Mouse (Mus musculus) hindbrain, embryonic 15.5 days (tissue): ENCODE results near the gene Dop1b. TPM values are rescaled to one million over a fixed set of nuclear protein-coding genes. Genes with fewer than 3 reads are reported as not detected.
"Not testable (repeated sequence)": the region's sequence is repeated elsewhere in the genome, so short reads cannot be mapped to it uniquely, and the experiment has no call there.

ENCODE experiments used
- ATAC-seq: fragments of 200-750 bp; cut with Nextera tagmentation; 2 replicates; pipeline ENCODE4 v1.8.0; 2017; ENCODE audit warnings: low read depth, moderate number of reproducible peaks, moderate TSS enrichment; ENCODE audit not compliant: low FRiP score
- H3K27ac ChIP-seq: fragments of 300-500 bp; sonication (generic); replicated peaks from 2 replicates; pipeline ENCODE4 v1.5.1; 2015; ENCODE audit warnings: mild to moderate bottlenecking, inconsistent platforms
- H3K27me3 ChIP-seq: fragments of 300-500 bp; sonication (generic); 2 replicates; pipeline ENCODE4 v1.6.1; 2015; ENCODE audit warnings: control low read depth, inconsistent platforms
- H3K36me3 ChIP-seq: fragments of 300-500 bp; sonication (generic); 2 replicates; pipeline ENCODE4 v1.6.1; 2015; ENCODE audit warnings: control low read depth, inconsistent platforms
- H3K4me1 ChIP-seq: fragments of 300-500 bp; sonication (generic); replicated peaks from 2 replicates; pipeline ENCODE4 v1.6.1; 2015; ENCODE audit warnings: control low read depth, inconsistent platforms
- H3K4me2 ChIP-seq: fragments of 300-500 bp; sonication (generic); 2 replicates; pipeline ENCODE4 v1.6.1; 2015; ENCODE audit warnings: moderate library complexity, mild to moderate bottlenecking, inconsistent platforms
- H3K4me3 ChIP-seq: fragments of 300-500 bp; sonication (generic); 2 replicates; pipeline ENCODE4 v1.5.1; 2015; ENCODE audit warnings: mild to moderate bottlenecking, inconsistent platforms
- H3K9ac ChIP-seq: fragments of 300-500 bp; sonication (generic); 2 replicates; pipeline ENCODE4 v1.6.1; 2015; ENCODE audit warnings: inconsistent platforms
- H3K9me3 ChIP-seq: fragments of 300-500 bp; sonication (generic); 2 replicates; pipeline ENCODE4 v1.6.1; 2016; ENCODE audit warnings: control low read depth, inconsistent platforms
- WGBS: fragments of 180-500 bp; shearing (Covaris S2); methylation state at CpG from one replicate; pipeline ENCODE4 v1.1.7; 2015; 5-methylcytosine and 5-hydroxymethylcytosine counted together
- polyA plus RNA-seq: library from polyadenylated mRNA; unstranded; fragments of >200 nt; fragmentation: Nextera tagmentation; extraction: Ambion mirVana; gene quantifications from 2 replicates; pipeline ENCODE4 v1.2.1, GENCODE M21; 2015

The Dop1b gene
- polyA plus RNA-seq, 1 experiment from 2014 or later, result 40.1 TPM

DNA sequence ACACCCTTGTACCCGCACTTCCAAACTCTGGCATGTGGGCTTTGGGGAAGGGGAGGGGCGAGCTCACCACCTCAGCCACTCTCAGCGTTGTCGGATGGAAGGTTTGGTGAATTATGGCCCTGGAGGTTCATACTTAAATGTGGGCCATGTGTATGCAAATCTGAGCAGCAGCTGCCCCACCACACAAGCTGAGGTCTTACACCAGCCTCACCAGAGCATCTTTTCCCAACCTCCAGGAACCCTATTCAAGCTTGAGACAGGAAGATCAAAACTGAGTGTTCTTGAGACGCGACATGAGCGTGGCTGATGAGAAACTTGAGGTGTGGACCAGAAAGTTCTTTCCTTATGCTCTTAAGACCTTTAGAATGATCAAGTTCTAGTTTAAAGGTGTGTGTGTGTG is 27.3 kb upstream of the Dop1b start:
- 36% methylated on average over 7 of the region's 7 CpGs for WGBS
- Histone ChIP-seq H3K9me3 (no peaks in the 10 kb centered on the region), H3K9ac (no peak overlapping the region), H3K4me3 (0 out of 2 replicates have a peak overlapping the region, but pooled peaks have one; percentile 41), H3K4me1 (peaks cover 20% of the 10 kb centered on the region), H3K4me2 (peak overlapping the region; percentile 79), H3K27ac (no peak overlapping the region), H3K27me3 (peaks cover 50% of the 10 kb centered on the region), H3K36me3 (no peaks in the 10 kb centered on the region)
- no peak for ATAC-seq

DNA sequence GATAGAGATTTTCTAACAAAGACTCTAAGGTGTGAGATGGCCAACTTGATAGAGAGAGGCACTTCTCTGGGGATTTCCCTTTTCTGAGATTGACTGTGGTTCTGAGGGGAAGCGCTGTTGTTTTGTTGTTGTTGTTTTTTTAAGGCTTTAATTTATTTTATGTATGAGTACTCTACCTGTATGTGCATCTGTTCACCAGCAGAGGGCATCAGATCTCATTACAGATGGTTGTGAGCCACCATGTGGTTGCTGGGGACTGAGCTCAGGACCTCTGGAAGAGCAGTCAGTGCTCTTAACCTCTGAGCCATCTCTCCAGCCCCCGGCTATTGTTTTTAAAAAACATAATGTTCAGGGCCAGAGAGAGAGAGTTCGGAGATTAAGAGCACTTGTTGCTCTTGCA is 25.9 kb upstream of the Dop1b start:
- WGBS, result 100% methylated on average over 3 of the region's 3 CpGs
- H3K4me3 ChIP-seq, result not testable (repeated sequence)
- H3K27me3 ChIP-seq, result peaks cover 50% of the 10 kb centered on the region

DNA sequence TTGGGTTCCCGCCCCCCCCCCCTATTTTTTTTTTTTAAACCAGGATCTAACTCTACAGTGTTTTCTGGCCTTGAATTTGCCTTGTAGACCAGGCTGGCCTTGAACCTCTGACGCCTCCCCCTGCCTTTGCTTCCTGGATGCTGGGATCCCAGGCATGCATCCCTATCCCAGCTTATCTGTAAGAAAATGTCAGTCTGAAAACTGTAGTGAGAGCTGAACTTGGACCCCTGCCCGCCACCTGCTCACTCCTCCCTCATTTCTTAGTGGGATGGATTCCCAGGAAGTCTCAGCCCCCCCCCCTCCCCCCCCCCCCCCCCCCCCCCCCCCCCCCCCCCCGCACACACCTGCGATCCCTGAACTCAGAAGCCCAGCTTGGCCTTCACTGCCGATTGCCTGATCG is 25.3 kb upstream of the Dop1b start:
- Histone ChIP-seq H3K4me2 (no peak overlapping the region), H3K27ac (no peak overlapping the region), H3K4me1 (peaks cover 20% of the 10 kb centered on the region), H3K27me3 (peaks cover 45% of the 10 kb centered on the region), H3K36me3 (no peaks in the 10 kb centered on the region), H3K9me3 (no peaks in the 10 kb centered on the region), H3K9ac (no peak overlapping the region), H3K4me3 (no peak overlapping the region)
- ATAC-seq, result no peak
- WGBS, result 82% methylated on average over 5 of the region's 7 CpGs

More for the DNA sequence above, 25.9 kb upstream of the Dop1b start:
- H3K4me1 ChIP-seq, result peaks cover 20% of the 10 kb centered on the region
- ATAC-seq, H3K36me3 ChIP-seq, H3K27ac ChIP-seq, H3K9me3 ChIP-seq, H3K9ac ChIP-seq, H3K4me2 ChIP-seq: not testable (repeated sequence)

DNA sequence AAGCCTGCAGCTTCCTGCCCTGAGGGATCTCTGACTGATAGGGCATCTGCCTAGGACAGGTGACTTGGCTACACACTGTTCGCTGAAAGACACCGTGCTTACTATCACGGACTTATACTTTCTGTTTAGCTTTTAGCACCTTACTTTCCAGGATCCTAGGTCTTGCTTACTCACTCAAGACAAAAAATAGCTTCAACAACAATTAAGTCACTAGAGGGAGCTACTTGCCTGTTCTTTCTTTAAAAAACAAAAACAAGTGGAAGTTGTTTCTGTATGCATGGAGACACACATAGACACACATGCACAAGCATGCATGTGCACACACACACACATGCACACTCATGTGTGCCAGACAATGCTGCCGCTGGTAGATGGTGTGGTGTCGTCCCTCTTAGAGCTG is 24.8 kb upstream of the Dop1b start:
- Histone ChIP-seq H3K9me3 (no peaks in the 10 kb centered on the region), H3K4me1 (peaks cover 20% of the 10 kb centered on the region), H3K9ac (no peak overlapping the region), H3K27me3 (peaks cover 40% of the 10 kb centered on the region), H3K36me3 (no peaks in the 10 kb centered on the region), H3K4me2 (no peak overlapping the region), H3K4me3 (no peak overlapping the region), H3K27ac (no peak overlapping the region)
- 45% methylated on average over 5 of the region's 5 CpGs for WGBS
- ATAC-seq, result no peak; the same call in 1 of the 2 replicates

DNA sequence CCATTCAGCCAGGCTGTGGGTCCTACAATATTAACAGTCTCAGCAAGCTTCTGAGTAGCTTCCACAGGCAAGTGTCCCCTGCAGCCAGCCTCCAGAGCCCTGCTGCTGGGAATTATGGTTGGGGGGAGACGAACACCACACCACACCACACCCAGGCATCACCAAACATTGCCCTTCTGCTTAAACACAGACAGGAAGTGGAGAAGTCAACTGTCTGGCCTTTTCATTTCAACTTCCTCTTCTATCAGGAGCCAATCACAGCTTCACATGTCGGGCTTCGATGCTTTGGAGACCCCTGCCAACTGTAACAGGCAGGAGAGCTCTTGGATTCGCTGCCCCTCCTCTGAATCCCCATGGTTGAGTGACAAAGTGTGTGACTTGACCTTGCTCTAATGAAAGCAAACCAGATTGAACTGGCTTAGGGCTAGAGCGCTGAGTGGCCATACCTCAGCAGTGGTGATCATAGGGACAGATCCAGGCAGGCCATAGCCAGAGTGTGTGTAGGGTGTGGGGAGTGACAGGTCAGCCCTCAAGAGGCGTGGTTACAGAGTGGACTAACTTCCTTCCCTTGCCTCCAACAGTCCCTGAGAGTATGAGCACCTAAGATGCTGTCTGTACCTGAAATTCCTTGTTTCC is 20.4 kb upstream of the Dop1b start:
- WGBS, result 87% methylated on average over 6 of the region's 6 CpGs
- Histone ChIP-seq H3K4me1 (no peaks in the 10 kb centered on the region), H3K4me2 (no peak overlapping the region), H3K4me3 (no peak overlapping the region), H3K9ac (no peak overlapping the region), H3K36me3 (no peaks in the 10 kb centered on the region), H3K9me3 (no peaks in the 10 kb centered on the region), H3K27me3 (peaks cover 8% of the 10 kb centered on the region; the same call in 1 of the 2 replicates), H3K27ac (no peak overlapping the region)
- ATAC-seq, result no peak

DNA sequence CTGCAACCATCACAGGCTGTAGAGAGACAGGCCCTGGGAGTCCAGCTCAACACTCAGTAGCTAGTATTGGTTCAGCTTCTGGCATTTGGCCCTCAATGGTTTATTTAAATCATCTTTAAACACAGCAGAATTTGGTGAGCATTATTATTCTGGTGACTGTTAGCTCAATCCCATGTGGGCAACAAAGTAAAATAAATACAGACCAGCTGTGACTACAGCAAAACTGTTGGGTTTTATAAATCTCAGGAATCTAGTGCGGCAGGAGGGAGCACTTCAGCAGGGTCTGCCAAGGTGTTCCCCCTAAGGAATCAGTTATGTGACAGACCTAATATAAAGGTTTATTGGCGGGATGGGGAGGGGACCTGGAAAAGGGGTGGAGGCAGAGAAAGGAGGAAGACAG is 19.0 kb upstream of the Dop1b start:
- Histone ChIP-seq H3K4me1 (no peaks in the 10 kb centered on the region), H3K4me2 (no peak overlapping the region), H3K27me3 (peaks cover 8% of the 10 kb centered on the region; the same call in 1 of the 2 replicates), H3K9ac (no peak overlapping the region), H3K27ac (no peak overlapping the region), H3K4me3 (no peak overlapping the region), H3K36me3 (no peaks in the 10 kb centered on the region), H3K9me3 (no peaks in the 10 kb centered on the region)
- 76% methylated on average over 2 of the region's 2 CpGs for WGBS
- no peak for ATAC-seq

DNA sequence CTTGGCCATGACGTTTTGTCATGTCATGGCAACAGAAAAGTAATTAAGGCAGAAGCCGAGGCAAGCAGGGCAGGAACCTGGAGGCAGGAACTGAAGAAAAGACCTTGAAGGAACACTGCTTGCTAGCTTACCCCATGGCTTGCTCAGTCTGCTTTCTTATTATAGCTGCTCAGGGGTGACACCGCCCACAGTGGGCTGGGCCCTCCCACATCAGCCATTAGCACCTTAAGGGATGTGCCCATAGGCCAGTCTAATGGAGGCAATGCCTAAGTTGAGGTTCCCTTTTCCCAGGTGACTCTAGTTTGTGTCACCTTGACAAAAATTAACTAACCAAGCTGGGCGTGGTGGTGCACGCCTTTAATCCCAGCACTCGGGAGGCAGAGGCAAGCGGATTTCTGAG is 4.6 kb upstream of the Dop1b start:
- 86% methylated on average over 7 of the region's 7 CpGs for WGBS
- H3K4me2 ChIP-seq, result no peak overlapping the region
- H3K9me3 ChIP-seq, result no peaks in the 10 kb centered on the region
- H3K27me3 ChIP-seq, result peaks cover 11% of the 10 kb centered on the region; the same call in 1 of the 2 replicates
- H3K36me3 ChIP-seq, result no peaks in the 10 kb centered on the region
- ATAC-seq, result no peak
- no peak overlapping the region for H3K27ac ChIP-seq
- no peak overlapping the region for H3K4me3 ChIP-seq
- no peak overlapping the region for H3K9ac ChIP-seq
- no peaks in the 10 kb centered on the region for H3K4me1 ChIP-seq

DNA sequence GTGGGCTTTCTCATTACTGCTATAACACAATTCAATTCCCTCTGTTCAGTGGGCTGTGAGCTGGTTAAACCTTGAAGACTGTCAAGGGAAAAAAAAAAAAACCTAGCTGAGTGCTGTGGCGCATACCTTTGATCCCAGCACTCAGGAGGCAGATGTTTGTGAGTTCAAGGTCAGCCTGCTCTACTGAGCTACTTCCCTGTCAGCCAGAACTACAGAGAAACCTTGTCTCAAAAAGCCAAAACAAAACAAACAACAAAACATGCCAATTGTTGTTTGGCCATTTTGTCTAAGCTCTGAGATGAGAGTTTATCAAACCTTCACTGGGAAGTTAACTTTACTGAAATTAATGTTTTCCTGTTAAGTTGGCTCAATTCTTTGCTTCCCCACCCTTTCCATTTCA is 2.5 kb upstream of the Dop1b start:
- ATAC-seq, result no peak

DNA sequence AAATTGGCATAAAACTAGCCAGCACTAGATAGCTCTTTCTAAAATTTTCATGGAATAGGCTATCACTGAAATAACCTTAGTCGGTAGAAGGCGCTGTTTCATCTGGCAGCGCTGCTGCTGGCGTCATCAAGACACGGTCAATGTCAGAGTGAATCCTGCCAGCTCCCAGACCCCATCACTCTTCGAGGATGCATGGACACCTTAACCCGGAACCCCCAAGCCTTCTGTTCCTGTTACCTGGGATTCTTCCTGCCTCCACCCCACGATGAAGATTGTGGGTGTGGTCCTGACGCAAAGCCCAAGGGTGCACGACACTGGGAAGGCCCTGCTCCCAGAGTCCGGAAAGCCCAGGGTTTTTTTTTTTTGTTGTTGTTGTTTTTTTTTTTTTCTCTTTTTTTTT is 780 bp upstream of the Dop1b start:
- Histone ChIP-seq H3K4me2 (peak overlapping the region; percentile 70), H3K4me3 (peak overlapping the region; percentile 78), H3K9ac (peak overlapping the region; percentile 33), H3K36me3 (no peaks in the 10 kb centered on the region), H3K27ac (peak overlapping the region; percentile 85), H3K27me3 (peaks cover 11% of the 10 kb centered on the region; the same call in 1 of the 2 replicates), H3K4me1 (peaks cover 14% of the 10 kb centered on the region), H3K9me3 (no peaks in the 10 kb centered on the region)
- WGBS, result 1% methylated on average over 11 of the region's 11 CpGs
- peak; percentile 63 for ATAC-seq

More for the DNA sequence above, 2.5 kb upstream of the Dop1b start:
- WGBS, result 83% methylated on average over 1 of the region's 1 CpGs
- Histone ChIP-seq H3K27me3 (peaks cover 11% of the 10 kb centered on the region; the same call in 1 of the 2 replicates), H3K27ac (no peak overlapping the region), H3K36me3 (no peaks in the 10 kb centered on the region), H3K9ac (no peak overlapping the region), H3K9me3 (no peaks in the 10 kb centered on the region), H3K4me2 (no peak overlapping the region), H3K4me3 (no peak overlapping the region), H3K4me1 (peaks cover 13% of the 10 kb centered on the region)

DNA sequence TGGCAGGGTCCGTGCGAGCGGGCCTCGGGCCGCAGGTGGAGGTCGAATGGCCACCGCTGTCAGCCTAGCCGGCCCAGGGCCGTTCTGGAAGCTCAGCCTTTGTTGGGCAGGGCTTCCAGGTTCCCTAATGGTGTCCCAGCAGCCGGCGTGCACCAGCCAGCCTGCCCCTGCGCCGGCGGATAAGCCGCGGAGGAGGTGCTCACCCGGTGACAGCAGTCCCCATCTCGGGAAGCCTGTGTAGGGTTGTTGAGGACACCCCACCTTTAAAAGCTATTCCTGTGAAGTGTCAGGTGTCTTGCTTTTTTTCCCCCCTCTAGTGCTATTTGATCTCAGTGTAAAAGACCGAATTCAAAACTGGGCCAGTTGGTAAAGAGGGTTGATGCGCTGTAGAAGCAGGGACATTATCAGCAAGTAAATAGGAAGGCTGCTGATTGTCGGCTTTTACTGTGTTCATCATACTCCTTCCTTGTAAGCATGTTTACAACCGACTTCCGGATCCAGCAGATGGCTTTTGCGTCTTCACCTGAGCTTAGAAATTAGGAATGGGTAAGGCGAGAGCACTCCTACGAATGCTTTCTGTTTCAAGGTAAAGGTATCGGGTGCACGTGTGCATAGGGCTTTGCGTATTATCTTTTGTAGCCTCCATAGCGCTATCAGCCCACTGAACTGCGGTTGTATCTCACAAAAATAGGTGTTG is 633 bp downstream of the Dop1b start:
- no peaks in the 10 kb centered on the region for H3K9me3 ChIP-seq
- peak overlapping the region; percentile 78 for H3K4me3 ChIP-seq
- H3K27ac ChIP-seq, result peak overlapping the region; percentile 85
- peak overlapping the region; percentile 70 for H3K4me2 ChIP-seq
- no peaks in the 10 kb centered on the region for H3K36me3 ChIP-seq
- ATAC-seq, result 0 out of 2 replicates have a peak, but pooled peaks have one; percentile 0
- H3K9ac ChIP-seq, result peak overlapping the region; percentile 90
- peaks cover 19% of the 10 kb centered on the region for H3K4me1 ChIP-seq
- peaks cover 3% of the 10 kb centered on the region; the same call in 1 of the 2 replicates for H3K27me3 ChIP-seq
- 9% methylated on average over 31 of the region's 31 CpGs for WGBS

DNA sequence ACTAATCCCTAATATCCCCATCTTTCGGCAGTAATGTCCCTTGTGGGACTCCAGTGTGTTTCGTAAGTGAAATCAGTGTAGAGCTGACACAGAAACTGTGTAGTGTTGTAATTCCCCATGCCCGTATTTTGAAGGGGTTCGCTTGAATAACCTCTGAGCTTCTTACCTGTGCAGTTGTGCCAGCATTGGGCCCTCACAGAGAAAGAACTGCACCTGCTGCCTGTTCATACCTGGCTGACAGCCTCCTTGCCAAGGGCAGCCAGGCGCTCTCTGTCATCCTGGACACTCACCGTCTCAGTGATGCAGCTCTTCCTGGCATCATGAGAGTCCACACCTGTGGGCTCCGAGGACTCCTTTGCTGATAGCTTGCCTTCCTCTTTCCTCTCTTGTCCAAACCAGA is 1.3 kb downstream of the Dop1b start:
- H3K4me3 ChIP-seq, result peak overlapping the region; percentile 78
- no peaks in the 10 kb centered on the region for H3K9me3 ChIP-seq
- no peak for ATAC-seq
- WGBS, result 62% methylated on average over 7 of the region's 7 CpGs
- no peak overlapping the region for H3K27ac ChIP-seq
- peaks cover 22% of the 10 kb centered on the region for H3K4me1 ChIP-seq
- H3K9ac ChIP-seq, result peak overlapping the region; percentile 90
- H3K27me3 ChIP-seq, result 0 out of 2 replicates have a peak, but pooled peaks cover 2% of the 10 kb centered on the region
- H3K4me2 ChIP-seq, result peak overlapping the region; percentile 70
- no peaks in the 10 kb centered on the region for H3K36me3 ChIP-seq

DNA sequence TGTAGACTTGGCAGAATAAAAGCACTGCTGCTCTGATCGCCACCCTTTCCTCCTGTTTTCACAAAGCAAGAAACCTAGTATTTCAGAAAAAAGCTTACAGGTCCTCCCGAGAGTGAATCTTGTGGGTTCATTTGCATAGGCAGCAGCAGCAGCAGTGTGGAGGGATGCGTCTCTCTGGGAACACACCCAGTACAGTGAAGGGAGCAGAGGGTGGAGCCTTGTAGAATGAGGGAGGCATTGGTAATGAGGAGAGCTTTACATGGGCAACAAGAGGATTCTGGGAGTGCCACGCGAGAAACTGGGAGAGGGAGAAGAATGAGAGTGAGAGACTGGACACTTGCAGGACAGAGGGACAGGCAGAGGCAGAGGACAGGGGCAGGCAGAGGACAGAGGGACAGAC is 2.7 kb downstream of the Dop1b start:
- 25% methylated on average over 5 of the region's 5 CpGs for WGBS
- H3K27me3 ChIP-seq, result no peaks in the 10 kb centered on the region
- peaks cover 22% of the 10 kb centered on the region for H3K4me1 ChIP-seq
- H3K27ac ChIP-seq, result no peak overlapping the region
- H3K4me2 ChIP-seq, result no peak overlapping the region; the same call in 1 of the 2 replicates
- no peak for ATAC-seq
- no peaks in the 10 kb centered on the region for H3K36me3 ChIP-seq
- H3K4me3 ChIP-seq, result no peak overlapping the region
- no peak overlapping the region for H3K9ac ChIP-seq
- no peaks in the 10 kb centered on the region for H3K9me3 ChIP-seq
